Mouse (Mus musculus) thymus, adult 2 months (tissue): Measurements from ENCODE around the gene Ext2.

Source experiments
- CTCF ChIP-seq: fragments of 200-500 bp; IDR thresholded peaks from 2 replicates; pipeline ENCODE4 v1.5.1; 2012; ENCODE audit warnings: mild to moderate bottlenecking, control low read depth, low read length, moderate library complexity, borderline replicate concordance; ENCODE audit not compliant: control insufficient read depth, poor library complexity, insufficient read depth; ENCODE audit errors: extremely low read depth
- POLR2A ChIP-seq: fragments of 200-500 bp; IDR thresholded peaks from 2 replicates; pipeline ENCODE4 v1.6.1; 2012; ENCODE audit warnings: mild to moderate bottlenecking, low read length, control low read depth, moderate library complexity; ENCODE audit not compliant: control insufficient read depth, poor library complexity, insufficient read depth; ENCODE audit errors: extremely low read depth

DNA sequence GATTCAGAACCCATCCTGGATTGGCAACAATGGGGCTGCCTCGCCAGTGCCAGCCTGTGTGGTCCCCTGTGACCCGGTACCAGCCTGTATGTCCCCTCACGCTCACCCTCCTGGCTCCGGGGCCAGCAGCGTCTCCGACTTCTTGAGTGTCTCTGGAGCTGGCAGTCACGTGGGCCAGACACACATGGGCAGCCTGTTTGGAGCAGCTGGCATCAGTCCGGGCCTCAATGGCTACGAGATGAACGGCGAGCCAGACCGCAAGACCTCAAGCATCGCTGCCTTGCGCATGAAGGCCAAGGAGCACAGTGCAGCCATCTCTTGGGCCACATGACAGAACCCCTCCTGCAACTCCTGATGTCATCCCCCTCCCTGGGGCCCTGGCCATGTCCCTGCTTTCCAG lies 145.1 kb downstream of the Ext2 start:
- no peak for TF ChIP-seq CTCF
- no peak for TF ChIP-seq POLR2A
